Mouse (Mus musculus) frontal cortex, postnatal 36 days (tissue): Measurements from ENCODE around the gene Rwdd3.

Experiments used
- DNase-seq, 2 experiments: peaks; one replicate each; pipeline ENCODE4 v3.0.0; 2022; ENCODE audit warnings: low spot score in 2 of 2

The Rwdd3 gene

GRCm38 (mm10) chr3:121171243-121171871 lies at the start of gene Rwdd3:
Gene Rwdd3, minus strand, starts transcription at chr3:121171695.
- DNase-seq = peak; percentile 91 to 93

GRCm38 (mm10) chr3:121217011-121217410 lies 45.5 kb upstream of the Rwdd3 start:
- no peak for DNase-seq

GRCm38 (mm10) chr3:121213501-121213900 lies 42.0 kb upstream of the Rwdd3 start:
- no peak for DNase-seq

- DNase-seq = no peak
Measured at GRCm38 (mm10) chr3:121212156-121212555, 40.7 kb upstream of the Rwdd3 start.

- DNase-seq = no peak
Measured at GRCm38 (mm10) chr3:121208994-121209393, 37.5 kb upstream of the Rwdd3 start.

GRCm38 (mm10) chr3:121206202-121206882 lies 34.8 kb upstream of the Rwdd3 start:
- DNase-seq = no peak

- no peak for DNase-seq
Measured at GRCm38 (mm10) chr3:121202638-121203037, 31.1 kb upstream of the Rwdd3 start.

GRCm38 (mm10) chr3:121201012-121201747 lies 29.7 kb upstream of the Rwdd3 start:
- no peak for DNase-seq

- DNase-seq = no peak
Measured at GRCm38 (mm10) chr3:121189199-121189598, 17.7 kb upstream of the Rwdd3 start.

GRCm38 (mm10) chr3:121187510-121187909 lies 16.0 kb upstream of the Rwdd3 start:
- DNase-seq = no peak

- no peak for DNase-seq
Measured at GRCm38 (mm10) chr3:121186925-121187324, 15.4 kb upstream of the Rwdd3 start.

GRCm38 (mm10) chr3:121185197-121185596 lies 13.7 kb upstream of the Rwdd3 start:
- no peak for DNase-seq

GRCm38 (mm10) chr3:121176011-121176410 lies 4.5 kb upstream of the Rwdd3 start:
- no peak for DNase-seq

GRCm38 (mm10) chr3:121174248-121174945 lies 2.9 kb upstream of the Rwdd3 start:
- no peak for DNase-seq

GRCm38 (mm10) chr3:121172718-121173117 lies 1.2 kb upstream of the Rwdd3 start:
- no peak for DNase-seq

- no peak for DNase-seq
Measured at GRCm38 (mm10) chr3:121171872-121172265, 374 bp upstream of the Rwdd3 start.

GRCm38 (mm10) chr3:121170631-121171030 lies 864 bp downstream of the Rwdd3 start:
- no peak for DNase-seq

- DNase-seq = no peak
Measured at GRCm38 (mm10) chr3:121169092-121169942, 2.2 kb downstream of the Rwdd3 start.

- DNase-seq = no peak
Measured at GRCm38 (mm10) chr3:121168581-121168980, 2.9 kb downstream of the Rwdd3 start.

- peak; percentile 42 to 63 for DNase-seq
Measured at GRCm38 (mm10) chr3:121163271-121163819, 8.2 kb downstream of the Rwdd3 start.

- no peak for DNase-seq
Measured at GRCm38 (mm10) chr3:121161661-121162060, 9.8 kb downstream of the Rwdd3 start.
